Mouse (Mus musculus): ENCODE data around the gene Tmc5.

- TF ChIP-seq CTCF (IDR thresholded peaks at IDR 0.05; ENCODE audit: low read depth) = no peak
- no peak for TF ChIP-seq EP300 (IDR thresholded peaks at IDR 0.05; ENCODE audit: low read depth)
These were observed 12.7 kb upstream of the Tmc5 start, which contains the start of gene Tmc7 for GRCm38 (mm10) chr7:118584257-118584907.

Data from heart, postnatal 0 days (tissue).